Mouse (Mus musculus) myocyte (in vitro differentiated cells): Measurements from ENCODE around the gene Spred2. TPM values are rescaled to one million over a fixed set of nuclear protein-coding genes. Genes with fewer than 3 reads are reported as not detected.

Experiments
- H3K27me3 ChIP-seq: one replicate; pipeline ENCODE4 v1.6.1; 2011; ENCODE audit not compliant: control insufficient read depth, insufficient read depth, insufficient read length
- H3K36me3 ChIP-seq: one replicate; pipeline ENCODE4 v1.6.1; 2011; ENCODE audit not compliant: control insufficient read depth, insufficient read depth
- H3K4me2 ChIP-seq: one replicate; pipeline ENCODE4 v1.6.1; 2011; ENCODE audit warnings: low read depth, control low read depth
- H3K4me3 ChIP-seq: one replicate; pipeline ENCODE4 v1.5.1; 2011; ENCODE audit warnings: mild to moderate bottlenecking, control low read depth, moderate library complexity
- H3K79me2 ChIP-seq: one replicate; pipeline ENCODE4 v1.6.1; 2011; ENCODE audit not compliant: control insufficient read depth, insufficient read depth
- H3ac ChIP-seq: one replicate; pipeline ENCODE4 v1.6.1; 2011; ENCODE audit not compliant: control insufficient read depth, insufficient read length
- CEBPB ChIP-seq: IDR thresholded peaks from 2 replicates; pipeline ENCODE4 v1.6.1; 2011; ENCODE audit warnings: mild to moderate bottlenecking, moderate library complexity; ENCODE audit not compliant: poor library complexity, insufficient read depth, severe bottlenecking
- E2F4 ChIP-seq: IDR thresholded peaks from one replicate; pipeline ENCODE4 v1.6.1; 2011; ENCODE audit warnings: mild to moderate bottlenecking, control low read depth, moderate library complexity; ENCODE audit not compliant: insufficient read depth
- MAX ChIP-seq: IDR thresholded peaks from one replicate; pipeline ENCODE4 v1.6.1; 2011; ENCODE audit warnings: low read depth, mild to moderate bottlenecking, control low read depth
- MYOD1 ChIP-seq, 3 experiments: IDR thresholded peaks; one replicate each; pipeline ENCODE4 v1.6.1; 2011; ENCODE audit warnings: control low read depth in 2 of 3, low read depth in 2 of 3, mild to moderate bottlenecking in 2 of 3, moderate library complexity in 1 of 3; ENCODE audit not compliant: insufficient read length in 2 of 3, control insufficient read depth in 1 of 3
- MYOG ChIP-seq, 3 experiments: IDR thresholded peaks; one replicate each; pipeline ENCODE4 v1.6.1; 2011; ENCODE audit warnings: control low read depth in 2 of 3, low read depth in 2 of 3, mild to moderate bottlenecking in 2 of 3; ENCODE audit not compliant: insufficient read length in 2 of 3, control insufficient read depth in 1 of 3, insufficient read depth in 1 of 3
- POLR2A ChIP-seq: IDR thresholded peaks from one replicate; pipeline ENCODE4 v1.6.1; 2011; ENCODE audit warnings: low read depth, mild to moderate bottlenecking, control low read depth, moderate library complexity; ENCODE audit not compliant: insufficient read length
- POLR2AphosphoS2 ChIP-seq: IDR thresholded peaks from one replicate; pipeline ENCODE4 v1.6.1; 2011; ENCODE audit warnings: low read depth, control low read depth; ENCODE audit not compliant: insufficient read length
- REST ChIP-seq: IDR thresholded peaks from one replicate; pipeline ENCODE4 v1.6.1; 2011; ENCODE audit warnings: mild to moderate bottlenecking, control low read depth, moderate library complexity; ENCODE audit not compliant: insufficient read depth, insufficient read length
- SRF ChIP-seq: IDR thresholded peaks from one replicate; pipeline ENCODE4 v1.6.1; 2011; ENCODE audit warnings: low read depth; ENCODE audit not compliant: control insufficient read depth, insufficient read length
- TCF12 ChIP-seq: IDR thresholded peaks from one replicate; pipeline ENCODE4 v1.6.1; 2011; ENCODE audit warnings: mild to moderate bottlenecking, control low read depth; ENCODE audit not compliant: poor library complexity, insufficient read depth, severe bottlenecking
- TCF3 ChIP-seq: IDR thresholded peaks from one replicate; pipeline ENCODE4 v1.6.1; 2011; ENCODE audit warnings: low read depth, control low read depth; ENCODE audit not compliant: insufficient read length
- USF1 ChIP-seq: IDR thresholded peaks from one replicate; pipeline ENCODE4 v1.6.1; 2011; ENCODE audit warnings: low read depth, mild to moderate bottlenecking, control low read depth, moderate library complexity
- polyA plus RNA-seq: library from polyadenylated mRNA; unstranded; fragments of >200 nt; fragmentation: generic; extraction: Trizol; gene quantifications from one replicate; pipeline ENCODE4 v1.2.1, GENCODE M21; 2012; ENCODE audit warnings: missing spikeins

The Spred2 gene
- polyA plus RNA-seq, 1 experiment = 15.7 TPM

- H3K36me3 ChIP-seq = no peaks in the 10 kb centered on the region
- no peaks in the 10 kb centered on the region for H3K27me3 ChIP-seq
- peak overlapping the region; percentile 92 for H3K4me2 ChIP-seq
- H3K4me3 ChIP-seq = peak overlapping the region; percentile 80
- H3ac ChIP-seq = no peak overlapping the region
- TF ChIP-seq MYOD1 (IDR thresholded peaks at IDR 0.05; ENCODE audit: control insufficient read depth in 1 of 3, insufficient read length in 2 of 3, low read depth in 2 of 3) = peak in 1 of 3 experiments; percentile 17
- no peak for TF ChIP-seq REST
- peaks cover 60% of the 10 kb centered on the region for H3K79me2 ChIP-seq
These were observed 2.6 kb downstream of the Spred2 start for GRCm38 (mm10) chr11:19926843-19927120.

DNA sequence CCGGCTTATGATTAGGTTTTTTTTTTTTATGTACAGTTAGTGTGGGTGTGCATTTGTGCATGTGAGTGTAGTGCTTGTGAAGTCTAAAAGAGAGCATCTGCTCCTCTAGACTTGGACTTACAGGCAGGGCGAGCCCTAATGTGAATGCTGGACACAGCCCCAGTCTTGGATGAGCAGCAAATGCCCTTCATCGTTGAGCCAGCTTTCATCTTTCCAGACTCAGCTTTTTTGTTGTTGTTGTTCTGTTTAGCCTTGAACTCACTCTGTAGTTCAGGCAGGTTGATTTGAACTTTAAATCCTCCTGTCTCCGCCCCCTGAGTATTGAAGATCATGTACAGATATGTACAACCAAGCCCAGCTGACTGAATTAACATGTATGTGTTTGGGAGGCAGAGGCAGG, 4.5 kb downstream of the Spred2 start:
- H3K36me3 ChIP-seq = no peaks in the 10 kb centered on the region
- no peaks in the 10 kb centered on the region for H3K27me3 ChIP-seq
- no peak overlapping the region for H3K4me3 ChIP-seq
- no peak overlapping the region for H3ac ChIP-seq
- H3K79me2 ChIP-seq = peaks cover 79% of the 10 kb centered on the region
- H3K4me2 ChIP-seq = peak overlapping the region; percentile 8
- TF ChIP-seq POLR2AphosphoS2 (no peak), MYOG (IDR thresholded peaks at IDR 0.05; ENCODE audit: control insufficient read depth in 1 of 3, insufficient read depth in 1 of 3, insufficient read length in 2 of 3, low read depth in 2 of 3) (no peak), POLR2A (no peak), MAX (no peak), E2F4 (no peak), REST (no peak)

DNA sequence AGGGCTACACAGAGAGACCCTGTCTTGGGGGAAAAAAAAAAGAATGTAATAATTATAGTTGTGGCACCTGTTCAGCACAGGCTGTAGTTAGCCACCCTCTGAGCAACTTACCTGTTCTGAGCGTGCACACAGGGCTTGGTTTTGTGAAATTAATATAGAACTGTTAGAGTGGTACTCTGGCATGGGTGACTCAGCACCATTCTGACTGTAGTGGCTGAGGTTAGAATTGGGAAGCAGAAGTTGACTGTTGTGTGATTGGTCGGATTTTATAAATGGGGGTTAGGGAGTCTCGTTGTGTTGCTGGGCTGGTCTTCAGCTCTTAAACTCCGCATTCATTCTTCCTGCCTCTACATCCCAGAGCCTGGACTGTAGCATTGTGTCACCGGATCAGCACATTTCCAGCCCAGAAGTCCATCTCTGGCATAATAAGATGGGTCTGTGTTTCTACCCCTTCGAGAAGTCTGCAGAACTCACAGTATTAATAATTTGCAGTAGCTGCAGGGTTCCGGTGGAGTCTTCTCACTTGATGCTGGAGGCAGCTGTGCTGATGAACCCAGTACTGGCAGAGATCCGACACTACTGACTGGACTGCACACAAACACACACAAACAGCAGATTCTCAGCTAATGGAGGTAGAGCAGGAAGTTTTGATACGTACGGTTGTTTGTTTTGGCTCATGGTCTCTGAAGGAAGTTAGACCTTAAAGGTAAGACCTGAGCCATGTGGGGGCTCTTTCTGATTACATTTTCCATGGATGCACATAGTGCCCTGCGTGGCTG, 5.1 kb downstream of the Spred2 start:
- Histone ChIP-seq H3K27me3 (no peaks in the 10 kb centered on the region), H3K36me3 (no peaks in the 10 kb centered on the region), H3ac (no peak overlapping the region), H3K4me3 (no peak overlapping the region), H3K4me2 (peak overlapping the region; percentile 13), H3K79me2 (peaks cover 85% of the 10 kb centered on the region)
- no peak for TF ChIP-seq E2F4
- no peak for TF ChIP-seq POLR2AphosphoS2
- TF ChIP-seq TCF12 = no peak
- no peak for TF ChIP-seq REST
- no peak for TF ChIP-seq USF1
- TF ChIP-seq TCF3 = no peak
- no peak for TF ChIP-seq POLR2A
- TF ChIP-seq MYOD1 (IDR thresholded peaks at IDR 0.05; ENCODE audit: control insufficient read depth in 1 of 3, insufficient read length in 2 of 3, low read depth in 2 of 3) = no peak
- TF ChIP-seq CEBPB = no peak

- no peak overlapping the region for H3ac ChIP-seq
- peaks cover 4% of the 10 kb centered on the region for H3K36me3 ChIP-seq
- no peaks in the 10 kb centered on the region for H3K27me3 ChIP-seq
- H3K79me2 ChIP-seq = peaks cover 100% of the 10 kb centered on the region
- H3K4me3 ChIP-seq = no peak overlapping the region
- TF ChIP-seq E2F4 = no peak
- TF ChIP-seq POLR2A = no peak
- TF ChIP-seq CEBPB = no peak
- TF ChIP-seq MAX = no peak
- no peak for TF ChIP-seq TCF12
- no peak for TF ChIP-seq MYOG (IDR thresholded peaks at IDR 0.05; ENCODE audit: control insufficient read depth in 1 of 3, insufficient read depth in 1 of 3, insufficient read length in 2 of 3, low read depth in 2 of 3)
- TF ChIP-seq SRF = no peak
- no peak for TF ChIP-seq TCF3
- TF ChIP-seq POLR2AphosphoS2 = no peak
- TF ChIP-seq REST = no peak
- TF ChIP-seq USF1 = no peak
- TF ChIP-seq MYOD1 (IDR thresholded peaks at IDR 0.05; ENCODE audit: control insufficient read depth in 1 of 3, insufficient read length in 2 of 3, low read depth in 2 of 3) = no peak
- no peak overlapping the region for H3K4me2 ChIP-seq
These were observed 7.5 kb downstream of the Spred2 start for GRCm38 (mm10) chr11:19931569-19932230.

- no peak overlapping the region for H3ac ChIP-seq
- peaks cover 100% of the 10 kb centered on the region for H3K79me2 ChIP-seq
- peaks cover 4% of the 10 kb centered on the region for H3K36me3 ChIP-seq
- TF ChIP-seq E2F4 (no peak), MYOD1 (IDR thresholded peaks at IDR 0.05; ENCODE audit: control insufficient read depth in 1 of 3, insufficient read length in 2 of 3, low read depth in 2 of 3) (no peak), USF1 (no peak), CEBPB (no peak), POLR2A (no peak), TCF3 (no peak), MAX (no peak)
- no peak overlapping the region for H3K4me2 ChIP-seq
- H3K27me3 ChIP-seq = no peaks in the 10 kb centered on the region
- H3K4me3 ChIP-seq = no peak overlapping the region
These were observed 8.9 kb downstream of the Spred2 start for GRCm38 (mm10) chr11:19932983-19933511.
